Mouse (Mus musculus): ENCODE measurements around the gene Umodl1.
A peak's percentile ranks its signal among the peaks of the same experiment; 100 is the strongest.

Gene Umodl1

GRCm38 (mm10) chr17:31038381-31038780 lies 83.9 kb downstream of the Umodl1 start:
- DNase-seq (ENCODE audit: low spot score), result no peak

GRCm38 (mm10) chr17:31039626-31040025 lies 85.2 kb downstream of the Umodl1 start:
- DNase-seq (ENCODE audit: low spot score), result no peak

DNA sequence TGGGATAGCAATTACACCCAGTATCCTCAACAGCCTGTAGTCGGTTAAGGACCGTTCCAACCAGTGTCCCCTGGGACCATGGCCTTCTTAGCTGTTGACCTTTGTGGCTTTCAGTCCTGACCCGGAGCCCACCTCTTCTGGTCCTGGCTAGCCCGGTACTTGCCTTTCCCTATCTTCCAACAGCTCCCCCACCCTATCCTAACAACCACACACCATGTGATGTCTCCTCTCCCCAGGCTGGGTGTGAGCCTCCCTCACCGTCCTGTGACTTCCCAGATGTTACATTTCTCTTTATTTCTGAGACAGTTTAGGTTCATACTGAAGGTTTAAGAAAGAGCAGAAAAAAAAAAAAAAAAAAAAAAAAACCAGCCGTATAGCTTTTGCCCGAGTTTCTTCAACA lies 86.0 kb downstream of the Umodl1 start:
- DNase-seq (ENCODE audit: low spot score), result no peak

DNA sequence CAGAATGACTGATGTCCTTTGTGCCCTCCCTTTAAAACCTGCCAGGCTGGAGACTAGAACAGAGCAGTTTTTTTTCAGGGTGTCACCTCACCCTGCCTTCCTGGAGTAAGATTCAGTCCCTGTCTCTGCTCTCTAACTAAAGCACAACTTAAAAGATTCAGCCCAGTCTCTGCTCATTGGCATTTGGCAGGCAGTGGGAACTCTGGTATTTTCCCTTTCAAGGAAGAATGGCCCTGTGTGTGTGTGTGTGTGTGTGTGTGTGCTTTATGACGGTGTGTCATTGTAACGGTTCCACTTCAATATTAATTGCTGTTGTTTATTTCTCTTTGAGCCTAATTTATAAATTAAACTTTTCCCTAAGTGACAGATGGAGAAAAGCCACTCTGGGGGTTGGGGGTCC lies 88.3 kb downstream of the Umodl1 start:
- no peak for DNase-seq (ENCODE audit: low spot score)

DNA sequence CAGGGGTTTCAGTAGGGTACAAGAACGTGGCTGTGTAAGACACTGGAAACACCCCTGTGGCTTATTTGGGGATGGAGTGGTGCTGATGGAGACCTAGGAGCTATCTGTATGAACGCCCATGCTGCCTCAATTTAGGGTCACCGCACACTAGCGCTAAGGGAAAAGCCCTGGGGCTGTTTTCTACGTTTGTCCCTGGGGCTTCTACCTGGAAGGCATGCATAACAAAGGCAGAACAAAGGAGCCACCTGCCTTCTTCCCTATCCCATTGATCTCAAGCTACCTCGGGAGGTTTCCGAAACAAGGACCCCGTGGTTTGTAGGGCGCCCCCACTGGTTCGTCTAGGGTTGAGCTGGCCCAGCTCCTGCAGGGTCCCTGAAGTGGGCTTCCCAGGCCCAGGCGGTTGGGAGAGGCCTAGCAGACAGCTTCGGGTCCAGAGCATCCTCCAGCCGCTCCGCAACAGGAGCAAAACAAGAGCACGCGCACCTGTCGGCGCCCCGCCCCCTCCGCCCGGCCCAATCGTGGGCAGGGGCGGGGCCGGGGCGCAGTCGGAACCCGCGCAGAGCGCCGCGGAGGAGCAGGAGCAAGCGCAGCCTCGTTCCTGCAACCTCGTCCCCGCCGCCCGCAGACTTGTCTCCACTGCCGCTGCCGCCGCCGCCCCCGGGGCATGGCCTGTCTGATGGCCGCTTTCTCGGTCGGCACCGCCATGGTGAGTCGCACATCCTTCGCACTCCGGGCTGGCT lies 102.9 kb downstream of the Umodl1 start, which contains the start of gene Abcg1:
TSS of gene Abcg1 (plus strand) at position 525 of the 740 bp plus-strand sequence.
- peak; percentile 58 for DNase-seq (ENCODE audit: low spot score)

DNA sequence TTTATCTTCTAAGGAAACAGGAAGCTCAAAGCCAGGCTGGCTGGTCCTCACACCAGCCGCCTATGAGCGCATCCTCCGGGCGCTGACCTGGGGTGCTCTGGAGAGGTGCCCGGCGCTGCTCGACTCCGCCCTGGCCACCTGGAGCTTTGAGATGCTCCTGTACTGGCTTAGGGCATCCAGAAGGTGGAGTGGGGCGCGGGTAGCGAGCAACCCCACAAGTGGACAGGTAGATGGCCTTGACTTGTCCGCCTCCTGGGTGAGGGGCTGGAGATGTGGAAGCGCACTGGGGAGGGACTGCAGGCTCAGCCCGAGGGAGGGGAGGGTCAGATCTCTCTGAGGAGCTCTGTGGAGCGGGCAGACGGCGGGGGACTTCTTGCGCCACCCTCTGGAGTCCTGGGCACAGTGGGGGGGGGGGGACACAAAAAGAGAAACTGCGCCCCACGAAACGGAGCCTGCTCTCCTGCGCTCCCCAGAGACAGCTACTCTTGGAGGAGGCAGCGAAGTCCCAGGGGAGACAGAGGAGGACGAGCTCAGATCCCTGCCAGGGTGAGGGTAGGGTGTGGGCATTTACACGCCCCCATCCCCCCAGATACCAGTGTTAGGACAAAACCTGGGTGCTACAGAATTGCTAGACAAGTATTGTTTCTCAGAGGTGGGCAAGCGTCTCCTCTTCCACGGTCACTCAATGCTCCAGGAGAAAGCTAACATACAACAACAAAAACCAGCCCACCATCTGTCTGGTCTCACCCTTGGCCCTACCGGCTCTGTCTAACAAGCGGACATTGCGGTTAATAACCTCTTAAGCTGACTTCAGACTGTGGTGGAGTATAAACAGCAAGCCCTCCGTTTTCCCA lies 103.7 kb downstream of the Umodl1 start:
- peak; percentile 48 for DNase-seq (ENCODE audit: low spot score)

- peak; percentile 74 for DNase-seq (ENCODE audit: low spot score)
Observed at GRCm38 (mm10) chr17:31058745-31059085, 104.3 kb downstream of the Umodl1 start.

GRCm38 (mm10) chr17:31060196-31060587 lies 105.8 kb downstream of the Umodl1 start:
- DNase-seq (ENCODE audit: low spot score), result no peak
